Mouse (Mus musculus): ENCODE data around the gene Pax3. TPM values are rescaled to one million over a fixed set of nuclear protein-coding genes. Genes with fewer than 3 reads are reported as not detected.

The Pax3 gene
- total and polyA plus RNA-seq, 3 experiments: 0.08 to 0.10 TPM; not detected in 1

DNA sequence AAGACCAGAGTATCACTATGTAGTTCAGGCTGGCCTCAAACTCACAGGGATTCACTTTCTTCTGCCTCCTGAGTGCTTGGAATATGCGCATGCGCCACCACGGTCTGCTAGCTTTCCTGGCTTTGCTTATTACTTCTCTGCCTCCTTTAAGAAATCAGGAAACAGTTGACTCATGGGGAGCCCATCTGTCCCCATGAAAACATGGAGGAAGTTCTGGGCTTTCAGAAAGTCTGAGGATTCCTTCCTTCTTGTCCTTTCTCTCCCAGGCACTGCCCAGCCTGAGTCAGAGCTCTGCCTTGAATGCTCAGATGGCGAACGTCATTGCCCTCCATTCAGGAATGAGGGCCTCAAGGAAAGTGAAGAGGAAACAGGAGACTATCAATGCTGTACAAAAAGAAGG is 31.8 kb upstream of the Pax3 start:
- H3K79me2 ChIP-seq (replicated peaks; ENCODE audit: control insufficient read depth, extremely low read depth, insufficient read depth, poor library complexity, severe bottlenecking): no peaks in the 10 kb centered on the region
- no peak overlapping the region for H3K27ac ChIP-seq (ENCODE audit: insufficient read depth, low read depth)
- TF ChIP-seq NRF1 (IDR thresholded peaks at IDR 0.05; ENCODE audit: low read depth, low read length): no peak
- no peak for TF ChIP-seq UBTF (IDR thresholded peaks at IDR 0.05; ENCODE audit: low read depth, low read length)
- dilution Hi-C loops (cut with MboI; ENCODE audit: extremely low pct_ligation_motif_present, extremely low pct_unique_long_range_greater_than_20kb, low sequenced_read_pairs): no loop called here
- no peaks in the 10 kb centered on the region for H3K4me1 ChIP-seq (ENCODE audit: control insufficient read depth in 1 of 2, insufficient read depth in 2 of 2)
- H3K36me3 ChIP-seq (replicated peaks in 1 of 2; ENCODE audit: control insufficient read depth in 1 of 2, insufficient read depth in 1 of 2, low read length in 1 of 2): no peaks in the 10 kb centered on the region
- H3K4me2 ChIP-seq (ENCODE audit: insufficient read depth, low read depth, poor library complexity, severe bottlenecking): no peak overlapping the region
- DNase-seq (ENCODE audit: extremely low read depth): no peak
- no peak overlapping the region for H3K4me3 ChIP-seq (replicated peaks in 1 of 3; ENCODE audit: low read depth in 2 of 3, low read length in 2 of 3, poor library complexity in 1 of 3)
- no peak overlapping the region for H3K9ac ChIP-seq (ENCODE audit: insufficient read depth, low read depth)
- no peaks in the 10 kb centered on the region for H3K27me3 ChIP-seq (replicated peaks)
- H3K9me3 ChIP-seq (replicated peaks; ENCODE audit: low read length): no peaks in the 10 kb centered on the region
- in situ Hi-C loops (cut with MboI; ENCODE audit: low pct_ligation_motif_present, low pct_unique_long_range_greater_than_20kb, low sequenced_read_pairs): no loop called here

DNA sequence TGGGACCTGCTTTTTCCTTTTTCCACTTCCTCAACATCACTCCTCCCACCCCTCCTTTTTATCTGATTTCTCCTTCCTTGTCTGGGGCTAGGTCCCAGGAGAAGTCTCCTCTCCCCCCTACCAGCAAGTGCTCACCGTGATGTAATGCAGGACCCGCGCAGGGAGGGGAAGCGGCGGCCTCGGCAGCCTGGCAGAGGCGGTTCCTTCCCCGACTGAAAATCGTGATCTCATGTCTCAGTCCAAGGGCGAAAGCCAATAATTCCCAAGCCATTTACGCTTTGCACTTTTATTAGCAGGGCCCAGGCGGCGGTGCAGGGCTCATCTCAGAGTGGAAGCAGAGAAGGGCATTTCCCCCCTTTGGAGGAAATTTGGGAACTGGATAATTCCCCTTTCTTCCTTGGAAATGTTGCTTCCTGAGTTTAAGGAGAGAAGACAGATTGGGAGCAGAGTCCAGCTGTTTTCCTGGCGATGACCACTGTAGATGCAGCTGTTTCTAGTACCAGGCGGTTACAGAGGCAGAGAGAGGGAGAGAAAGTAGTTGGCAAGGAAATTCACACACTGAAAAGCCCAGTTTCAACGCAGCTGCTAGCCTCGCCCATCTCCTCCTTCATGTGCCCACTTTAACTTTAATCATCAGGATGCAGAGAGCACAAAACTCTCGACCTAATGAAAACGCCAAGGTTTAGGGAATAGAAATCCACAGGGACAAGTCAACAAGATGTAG is 21.3 kb upstream of the Pax3 start:
- Histone ChIP-seq H3K79me2 (replicated peaks; ENCODE audit: control insufficient read depth, extremely low read depth, insufficient read depth, poor library complexity, severe bottlenecking) (no peaks in the 10 kb centered on the region), H3K9ac (ENCODE audit: insufficient read depth, low read depth) (no peak overlapping the region), H3K36me3 (replicated peaks in 1 of 2; ENCODE audit: control insufficient read depth in 1 of 2, insufficient read depth in 1 of 2, low read length in 1 of 2) (no peaks in the 10 kb centered on the region), H3K27ac (ENCODE audit: insufficient read depth, low read depth) (no peak overlapping the region), H3K4me1 (ENCODE audit: control insufficient read depth in 1 of 2, insufficient read depth in 2 of 2) (no peaks in the 10 kb centered on the region; a peak in 1 of 4 replicates), H3K27me3 (replicated peaks) (no peaks in the 10 kb centered on the region), H3K4me2 (ENCODE audit: insufficient read depth, low read depth, poor library complexity, severe bottlenecking) (no peak overlapping the region), H3K9me3 (replicated peaks; ENCODE audit: low read length) (peaks cover 9% of the 10 kb centered on the region), H3K4me3 (replicated peaks in 1 of 3; ENCODE audit: low read depth in 2 of 3, low read length in 2 of 3, poor library complexity in 1 of 3) (no peak overlapping the region)
- in situ Hi-C loops (cut with MboI; ENCODE audit: low pct_ligation_motif_present, low pct_unique_long_range_greater_than_20kb, low sequenced_read_pairs) (no loop called here), dilution Hi-C loops (cut with MboI; ENCODE audit: extremely low pct_ligation_motif_present, extremely low pct_unique_long_range_greater_than_20kb, low sequenced_read_pairs) (no loop called here)
- TF ChIP-seq KAT2A (IDR thresholded peaks at IDR 0.05; ENCODE audit: insufficient replicate concordance, low read length) (no peak), MEF2A (IDR thresholded peaks at IDR 0.05; ENCODE audit: borderline replicate concordance, low read depth, low read length) (no peak), CHD1 (IDR thresholded peaks at IDR 0.05; ENCODE audit: low read depth, low read length) (no peak), BHLHE40 (IDR thresholded peaks at IDR 0.05; ENCODE audit: low read depth, low read length) (no peak), ELF1 (IDR thresholded peaks at IDR 0.05; ENCODE audit: low read depth, low read length) (no peak), MAX (IDR thresholded peaks at IDR 0.05; ENCODE audit: low read length) (no peak), POLR2A (IDR thresholded peaks at IDR 0.05; ENCODE audit: low read depth, low read length) (no peak), IRF4 (IDR thresholded peaks at IDR 0.05; ENCODE audit: low read depth, low read length) (no peak), CHD2 (IDR thresholded peaks at IDR 0.05; ENCODE audit: low read length) (no peak), ZKSCAN1 (IDR thresholded peaks at IDR 0.05; ENCODE audit: borderline replicate concordance, low read depth, low read length) (no peak), USF2 (conservative IDR thresholded peaks at IDR 0.05; ENCODE audit: low read depth, low read length) (no peak), USF1 (IDR thresholded peaks at IDR 0.05; ENCODE audit: low read depth, low read length) (no peak)
- no peak for DNase-seq (ENCODE audit: extremely low read depth)
